ENCODE assay signal across 13 mouse cellular contexts in genomic region chr11:47110314-47110713, GRCm38 (mm10).
DNase-seq lines count a peak whose midpoint lies in the region; ATAC-seq lines count a peak whose summit lies in the region.
"Had no signal": no experiment of that assay in that cellular context is flagged by ENCODE, and none has a peak within 500 bp of the region (broad histone marks: within the 10 kb centered on the region; RNA-seq: fewer than 3 reads in every experiment).

No protein-coding gene starts in this region.

- ATAC-seq in frontal cortex, adult (ENCODE audit: low TSS enrichment) = no peak; the same call in 1 of the 2 replicates
- ATAC-seq: activated CD4-positive, CD25-positive, alpha-beta regulatory T cell, adult 4 months; hindbrain, postnatal 0 days had no signal

- DNase-seq in frontal cortex, postnatal 36 days (ENCODE audit: low spot score in 2 of 2) = peak; percentile 6 to 14
- DNase-seq in kidney, postnatal 10 days = peak; percentile 59
- no peak for DNase-seq in kidney, adult 11 months
- peak; percentile 25 to 39 for DNase-seq in right cerebral cortex, adult 2 months (ENCODE audit: low spot score in 2 of 2)
- DNase-seq in right cerebral cortex, postnatal 25 days = no peak
- DNase-seq in telencephalon, adult 2 months (ENCODE audit: low read depth, low spot score) = peak; percentile 9
- no peak for DNase-seq in testis, postnatal 14 days (ENCODE audit: low spot score)
- DNase-seq: cerebellum, adult 11 months; cerebellum, postnatal 25 days; thymus, adult 2 months had no signal

Comparison
In these comparisons a context has a peak if more than half of its experiments do, and no peak if none do; other contexts are left out.
1. DNase-seq: peak in frontal cortex, postnatal 36 days (2 of 2), kidney, postnatal 10 days (single experiment), right cerebral cortex, adult 2 months (2 of 2) and telencephalon, adult 2 months (single experiment); none in kidney, adult 11 months (single experiment), right cerebral cortex, postnatal 25 days (single experiment) and testis, postnatal 14 days (single experiment).